Mouse (Mus musculus) R1 (cell line): ENCODE data around the gene Gm10188.

Source experiments
- DNase-seq: peaks from one replicate; pipeline ENCODE4 v3.0.0-alpha.2; 2018; ENCODE audit warnings: low read depth, low spot score

The Gm10188 gene

GRCm38 (mm10) chr1:132226297-132227080 lies 3.1 kb downstream of the Gm10188 start:
- no peak for DNase-seq

DNA sequence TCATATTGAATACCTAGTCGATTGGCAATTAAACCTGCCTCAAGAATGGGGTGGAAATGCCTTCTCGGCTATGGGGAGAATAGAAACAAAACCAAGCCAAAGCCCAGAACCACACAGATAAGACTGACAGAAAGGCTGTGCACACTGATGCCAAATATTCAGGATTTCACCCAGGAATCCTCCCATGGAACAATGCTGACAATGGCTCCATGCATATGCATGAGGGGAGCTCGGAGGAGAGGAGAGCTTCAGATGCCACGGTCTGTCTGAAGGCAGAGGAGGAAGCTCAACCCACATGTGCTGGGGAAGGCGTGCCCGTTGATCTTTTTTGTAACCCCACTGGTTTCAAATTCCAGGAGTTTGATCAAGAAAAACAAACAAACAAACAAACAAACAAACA lies 7.4 kb downstream of the Gm10188 start:
- peak; percentile 56 for DNase-seq

GRCm38 (mm10) chr1:132221627-132222026 lies 7.9 kb downstream of the Gm10188 start:
- DNase-seq: no peak

GRCm38 (mm10) chr1:132216276-132216675 lies 13.3 kb downstream of the Gm10188 start:
- no peak for DNase-seq

GRCm38 (mm10) chr1:132213076-132213475 lies 16.5 kb downstream of the Gm10188 start:
- no peak for DNase-seq

DNA sequence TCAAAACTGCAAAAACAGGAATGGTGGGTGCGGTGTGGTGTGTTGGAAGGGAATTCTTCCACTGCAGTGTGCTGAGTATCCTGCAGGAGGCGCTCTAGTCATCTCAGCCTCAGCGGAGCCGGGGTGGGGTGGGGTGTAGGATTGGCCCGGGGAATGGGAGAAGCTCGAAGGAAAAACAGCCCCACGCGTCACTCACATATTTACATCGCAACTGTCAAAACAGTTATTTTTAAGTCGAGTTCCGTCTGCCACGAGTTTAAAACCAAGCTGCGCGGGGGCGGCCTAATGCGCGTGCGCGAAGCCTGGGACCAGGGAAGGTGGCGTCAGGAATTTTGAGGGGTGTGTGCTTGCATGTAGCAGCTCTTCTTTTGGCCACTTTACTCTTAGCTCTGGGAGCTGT lies 17.3 kb downstream of the Gm10188 start:
- DNase-seq: peak; percentile 77

- no peak for DNase-seq
Measured at GRCm38 (mm10) chr1:132211672-132212071, 17.9 kb downstream of the Gm10188 start.

GRCm38 (mm10) chr1:132210922-132211321 lies 18.6 kb downstream of the Gm10188 start:
- DNase-seq: peak; percentile 90

DNA sequence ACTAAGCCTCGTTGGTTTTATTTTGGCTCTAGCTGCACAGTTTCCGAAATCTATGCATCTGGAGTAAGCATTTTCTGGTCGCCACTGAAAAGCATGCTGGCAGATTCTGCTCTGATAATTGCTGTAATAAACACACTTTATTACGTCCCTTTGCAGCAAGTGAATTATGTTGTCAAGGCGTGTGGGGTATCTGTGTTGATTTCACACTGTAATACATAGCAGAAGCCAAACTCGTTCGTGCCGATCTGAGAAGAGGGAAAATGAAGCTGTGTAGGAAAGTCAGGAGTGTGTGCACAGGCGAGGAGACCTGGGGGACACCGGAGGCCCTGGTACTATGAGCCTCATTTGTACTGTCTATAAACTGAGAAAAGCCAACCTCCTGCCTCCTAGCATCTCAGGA lies 20.2 kb downstream of the Gm10188 start:
- DNase-seq: no peak

DNA sequence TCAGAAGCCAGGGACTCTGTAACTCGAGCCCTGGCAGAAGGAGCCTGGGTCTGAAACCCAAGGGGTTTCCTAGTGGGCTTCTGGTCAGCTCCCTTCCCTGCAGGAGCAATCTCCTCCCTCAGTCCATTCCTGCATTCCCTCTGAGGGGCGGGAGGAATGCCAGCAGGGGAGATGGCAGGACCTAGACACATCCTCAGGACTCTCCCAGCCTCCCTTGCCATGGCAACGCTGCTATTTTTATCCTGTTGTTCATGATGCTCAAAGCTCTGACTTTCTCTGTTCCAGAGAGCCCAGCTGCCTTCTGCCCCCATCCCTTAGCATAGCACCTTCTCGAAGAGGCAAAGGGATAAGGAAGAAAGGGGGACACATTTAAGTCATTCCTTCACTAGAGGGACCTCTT lies 21.4 kb downstream of the Gm10188 start:
- DNase-seq: peak; percentile 74

GRCm38 (mm10) chr1:132206828-132207227 lies 22.7 kb downstream of the Gm10188 start:
- DNase-seq: no peak

- DNase-seq: no peak
Measured at GRCm38 (mm10) chr1:132205958-132206357, 23.6 kb downstream of the Gm10188 start.

DNA sequence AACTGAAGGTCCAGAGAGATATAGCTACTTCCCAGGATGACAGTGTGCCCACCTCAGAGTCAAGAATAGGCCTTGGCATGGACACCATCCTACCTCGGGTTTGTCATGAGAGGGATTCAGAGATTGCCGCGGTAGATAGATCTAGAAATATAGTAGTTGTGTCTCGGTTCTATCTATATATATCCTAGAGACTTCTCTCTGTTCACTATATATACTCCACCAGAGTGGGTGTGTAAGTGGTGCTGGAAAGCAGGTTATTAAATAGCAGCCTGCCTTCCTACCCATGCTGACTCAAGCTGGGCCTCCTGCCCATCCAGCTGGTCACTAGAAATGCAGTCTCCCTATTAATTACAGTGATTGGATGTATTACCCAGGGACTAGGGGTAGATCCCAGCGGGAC lies 26.8 kb downstream of the Gm10188 start:
- DNase-seq: no peak

DNA sequence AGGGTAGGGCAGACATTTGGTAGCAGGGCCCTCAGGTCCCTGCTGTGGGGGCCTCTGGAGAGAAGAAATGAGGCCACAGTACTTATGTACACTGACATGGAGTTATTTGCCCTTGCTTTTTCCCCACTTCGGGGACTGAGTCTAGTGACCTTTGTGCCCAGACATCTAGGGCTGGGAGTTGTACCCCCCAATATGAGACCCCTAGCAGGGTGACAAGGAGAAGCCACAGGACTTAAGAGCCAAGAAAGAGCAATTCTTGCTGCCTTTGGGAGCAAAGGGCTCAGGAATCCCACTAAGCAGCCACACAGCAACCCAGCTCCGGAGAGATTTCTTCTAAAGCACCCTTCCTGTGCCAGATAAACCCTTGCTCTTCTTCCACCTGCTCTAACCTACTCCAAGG lies 27.6 kb downstream of the Gm10188 start:
- DNase-seq: no peak

- peak; percentile 75 for DNase-seq
Measured at GRCm38 (mm10) chr1:132201511-132201860, 28.1 kb downstream of the Gm10188 start.

GRCm38 (mm10) chr1:132200562-132201510 lies 28.7 kb downstream of the Gm10188 start:
- peak; percentile 100 for DNase-seq

GRCm38 (mm10) chr1:132199934-132200333 lies 29.6 kb downstream of the Gm10188 start:
- no peak for DNase-seq

DNA sequence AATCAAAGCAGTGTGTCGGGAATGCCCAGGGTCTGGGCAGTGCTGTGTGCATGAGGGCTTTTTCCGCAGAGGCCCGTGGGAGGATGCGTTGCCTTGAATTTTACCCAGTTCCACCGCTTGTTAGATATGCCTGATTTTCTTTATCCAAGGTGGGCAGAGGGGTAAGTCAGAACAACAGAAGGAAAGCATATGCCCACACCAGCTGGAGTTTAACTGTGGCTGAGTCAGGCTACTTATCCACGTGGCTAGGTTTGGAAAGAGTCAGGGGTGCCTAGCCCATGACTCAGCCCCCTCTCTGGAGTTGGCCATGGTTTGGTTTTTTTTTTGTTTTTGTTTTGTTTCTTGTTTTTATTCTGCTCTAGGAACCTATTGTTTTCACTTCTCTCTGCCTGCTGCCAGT lies 30.3 kb downstream of the Gm10188 start:
- DNase-seq: no peak

DNA sequence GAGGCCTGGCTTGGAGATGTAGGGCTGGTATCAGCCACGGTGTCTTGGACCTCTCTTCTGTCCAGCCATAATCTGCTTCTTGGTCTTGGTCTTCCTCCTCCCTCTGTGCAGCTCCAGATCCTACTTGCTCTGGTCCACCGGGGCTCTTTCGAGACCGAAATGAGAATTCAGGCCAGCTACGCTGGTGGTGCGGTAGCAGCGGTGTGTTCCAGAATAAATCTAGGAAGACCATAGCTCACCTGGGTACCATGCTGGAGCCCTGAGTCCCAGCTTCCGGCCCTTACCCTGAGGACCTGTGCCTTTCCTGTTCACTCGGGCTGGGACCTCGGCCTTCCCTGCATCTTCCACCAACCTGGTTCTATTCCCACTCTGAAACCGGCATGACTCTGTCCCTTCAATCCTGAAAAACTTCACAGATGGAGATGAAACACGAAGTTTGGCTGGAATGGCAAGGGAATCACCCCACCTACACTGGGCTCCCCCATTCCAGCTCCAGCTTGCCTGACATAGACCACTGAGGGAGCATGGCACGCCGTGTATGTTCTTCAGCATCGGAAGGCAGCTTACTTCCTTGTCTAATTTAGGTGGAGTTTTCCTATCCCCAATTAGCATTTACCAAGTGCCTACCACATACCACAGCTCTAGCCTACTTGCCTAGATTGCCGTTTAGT lies 31.0 kb downstream of the Gm10188 start:
- no peak for DNase-seq

- DNase-seq: peak; percentile 96
Measured at GRCm38 (mm10) chr1:132197666-132198065, 31.9 kb downstream of the Gm10188 start.

DNA sequence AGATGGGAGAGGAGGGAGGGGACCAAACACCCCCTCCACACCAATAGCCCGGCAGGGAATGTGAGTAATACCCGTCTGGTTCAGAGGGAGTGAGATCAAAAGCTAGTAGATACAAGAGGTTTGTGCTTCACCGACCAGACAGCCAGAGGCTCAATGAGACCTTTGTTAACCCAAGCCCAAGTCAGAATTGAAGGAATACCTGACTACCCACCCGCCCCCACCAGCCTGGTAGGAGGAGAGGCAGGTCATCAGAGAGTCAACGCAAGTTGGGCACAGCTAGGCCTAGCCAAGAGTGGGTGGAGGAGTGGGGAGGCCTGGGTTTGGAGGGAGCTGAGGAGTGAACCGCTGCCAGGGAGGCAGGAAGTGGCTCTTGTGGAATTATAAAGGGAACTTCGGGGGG lies 33.2 kb downstream of the Gm10188 start:
- DNase-seq: no peak

- DNase-seq: peak; percentile 76
Measured at GRCm38 (mm10) chr1:132195681-132196080, 33.9 kb downstream of the Gm10188 start.
